Mouse (Mus musculus) cerebellum, postnatal 10 days (tissue): ENCODE data around the gene Cela1.

Experiments
- DNase-seq, 2 experiments: peaks; one replicate each; pipeline ENCODE4 v3.0.0; 2021; ENCODE audit warnings: mixed read lengths in 2 of 2

The Cela1 gene

GRCm38 (mm10) chr15:100632323-100632722 is 55.4 kb downstream of the Cela1 start:
- no peak for DNase-seq

- no peak for DNase-seq
Observed at GRCm38 (mm10) chr15:100631454-100632170, 56.1 kb downstream of the Cela1 start.

- DNase-seq = no peak
Observed at GRCm38 (mm10) chr15:100630126-100630525, 57.6 kb downstream of the Cela1 start.

GRCm38 (mm10) chr15:100628797-100629196 is 58.9 kb downstream of the Cela1 start:
- DNase-seq = no peak

- no peak for DNase-seq
Observed at GRCm38 (mm10) chr15:100627774-100628370, 59.8 kb downstream of the Cela1 start.

GRCm38 (mm10) chr15:100627287-100627686 is 60.4 kb downstream of the Cela1 start:
- DNase-seq = no peak

- DNase-seq = no peak
Observed at GRCm38 (mm10) chr15:100624435-100624834, 63.3 kb downstream of the Cela1 start.
